Mouse (Mus musculus) thymus, adult 2 months (tissue): Measurements from ENCODE around the gene Ttc27.

Source experiments
- CTCF ChIP-seq: fragments of 200-500 bp; IDR thresholded peaks from 2 replicates; pipeline ENCODE4 v1.5.1; 2012; ENCODE audit warnings: mild to moderate bottlenecking, control low read depth, low read length, moderate library complexity, borderline replicate concordance; ENCODE audit not compliant: control insufficient read depth, poor library complexity, insufficient read depth; ENCODE audit errors: extremely low read depth
- POLR2A ChIP-seq: fragments of 200-500 bp; IDR thresholded peaks from 2 replicates; pipeline ENCODE4 v1.6.1; 2012; ENCODE audit warnings: mild to moderate bottlenecking, low read length, control low read depth, moderate library complexity; ENCODE audit not compliant: control insufficient read depth, poor library complexity, insufficient read depth; ENCODE audit errors: extremely low read depth

- TF ChIP-seq CTCF = no peak
- TF ChIP-seq POLR2A = no peak
Observed at GRCm38 (mm10) chr17:74706593-74706992, 10.9 kb upstream of the Ttc27 start.
